Comparison of ENCODE assay signal across 10 mouse cellular contexts in genomic region chr4:43244022-43244421, GRCm38 (mm10). TPM values are rescaled to one million over a fixed set of nuclear protein-coding genes. Genes with fewer than 3 reads are reported as not detected.
DNase-seq lines count a peak whose midpoint lies in the region; ATAC-seq lines count a peak whose summit lies in the region.
"Had no signal": no experiment of that assay in that cellular context is flagged by ENCODE, and none has a peak within 500 bp of the region (broad histone marks: within the 10 kb centered on the region; RNA-seq: fewer than 3 reads in every experiment).

No protein-coding gene starts in this region.

- ATAC-seq in heart, embryonic 11.5 days (replicated peaks; ENCODE audit: insufficient number of reproducible peaks, low FRiP score, low TSS enrichment): no peak

- H3K9ac ChIP-seq in heart, embryonic 11.5 days (ENCODE audit: low read depth, low read length): no peak overlapping the region
- H3K9ac ChIP-seq: neural tube, embryonic 13.5 days had no signal

- no peaks in the 10 kb centered on the region; the same call in 1 of the 2 replicates for H3K4me1 ChIP-seq in heart, embryonic 11.5 days (ENCODE audit: control insufficient read depth, insufficient read depth, low read length)
- H3K4me1 ChIP-seq: neural tube, embryonic 13.5 days had no signal

- no peaks in the 10 kb centered on the region for H3K36me3 ChIP-seq in heart, embryonic 11.5 days (ENCODE audit: control insufficient read depth, insufficient read depth, low read length)

- no peaks in the 10 kb centered on the region for H3K27me3 ChIP-seq in heart, embryonic 11.5 days (ENCODE audit: control insufficient read depth, insufficient read depth, low read length)
- H3K27me3 ChIP-seq: neural tube, embryonic 13.5 days had no signal

- DNase-seq in adrenal gland, postnatal 14 days: peak; percentile 20
- no peak for DNase-seq in adrenal gland, postnatal 4 days (ENCODE audit: low spot score in 2 of 2)
- peak; percentile 9 for DNase-seq in kidney, postnatal 14 days
- DNase-seq in kidney, adult 18-20 months: no peak
- peak; percentile 39 for DNase-seq in right cerebral cortex, adult 18-20 months
- DNase-seq in right cerebral cortex, postnatal 36 days (ENCODE audit: low spot score in 2 of 2): no peak
- no peak for DNase-seq in spleen, postnatal 10 days (ENCODE audit: low spot score in 2 of 2)
- DNase-seq: cerebellum, adult 18-20 months had no signal

- no peak overlapping the region for H3K4me3 ChIP-seq in heart, embryonic 11.5 days (ENCODE audit: low read depth, low read length)
- H3K4me3 ChIP-seq: neural tube, embryonic 13.5 days had no signal

- no peak overlapping the region for H3K4me2 ChIP-seq in heart, embryonic 11.5 days
- H3K4me2 ChIP-seq: neural tube, embryonic 13.5 days had no signal

- no peak overlapping the region for H3K27ac ChIP-seq in heart, embryonic 11.5 days (ENCODE audit: low read depth, low read length)
- H3K27ac ChIP-seq: neural tube, embryonic 13.5 days had no signal

- H3K9me3 ChIP-seq in heart, embryonic 11.5 days (replicated peaks; ENCODE audit: control insufficient read depth, low read length): no peaks in the 10 kb centered on the region
- H3K9me3 ChIP-seq: neural tube, embryonic 13.5 days had no signal

- 62% methylated on average over 2 of the region's 2 CpGs for WGBS in heart, embryonic 11.5 days (ENCODE audit: insufficient replicate concordance)

RNA-seq across cellular contexts. Expression of gene Atp8b5, which starts 22.9 kb away (rescaled TPM):
- total RNA-seq in adrenal gland, postnatal 14 days (2021): 0.56 and 0.67 TPM in 2 replicates
- total RNA-seq in adrenal gland, postnatal 4 days (2021): under 1 TPM; 0.68 to 0.90 TPM
- polyA plus RNA-seq in heart, embryonic 11.5 days (2014; fragmentation: Nextera tagmentation; extraction: Ambion mirVana): 0.27 TPM in 1 of 2 replicates, not detected in the other

Comparison
In these comparisons a context has a peak if more than half of its experiments do, and no peak if none do; other contexts are left out.
1. DNase-seq: peak in adrenal gland, postnatal 14 days (single experiment), kidney, postnatal 14 days (single experiment) and right cerebral cortex, adult 18-20 months (single experiment); none in adrenal gland, postnatal 4 days (0 of 2), kidney, adult 18-20 months (single experiment), right cerebral cortex, postnatal 36 days (0 of 2) and spleen, postnatal 10 days (0 of 2).